Mouse (Mus musculus): ENCODE results near the gene Ano10.

DNA sequence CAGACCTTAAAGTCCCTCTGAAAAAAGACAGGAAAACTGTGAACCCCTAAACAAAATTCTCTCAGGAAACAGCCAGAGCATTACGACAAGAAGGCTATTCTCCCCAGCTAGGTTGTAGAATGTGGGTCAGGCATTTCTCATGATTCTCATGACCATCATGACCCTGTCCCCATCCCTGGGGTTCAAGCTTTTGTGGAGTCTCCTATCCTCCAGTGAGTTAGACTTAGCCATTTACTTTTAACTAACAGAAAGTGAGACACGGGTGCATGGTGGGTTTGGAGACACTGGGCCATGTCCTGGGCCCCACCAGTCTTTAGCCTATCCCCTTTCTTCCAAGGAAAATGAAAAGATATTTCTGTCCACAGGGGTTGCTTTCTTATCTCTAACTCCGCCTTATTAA is 109.9 kb downstream of the Ano10 start:
- TF ChIP-seq POLR2A (IDR thresholded peaks at IDR 0.05; ENCODE audit: extremely low read depth, insufficient read depth, low read length) (no peak), CTCF (IDR thresholded peaks at IDR 0.05; ENCODE audit: low read depth, low read length) (no peak)
